Mouse (Mus musculus) embryonic facial prominence, embryonic 13.5 days (tissue): ENCODE data around the gene Fam210b. TPM values are rescaled to one million over a fixed set of nuclear protein-coding genes. Genes with fewer than 3 reads are reported as not detected.
A peak's percentile ranks its signal among the peaks of the same experiment; 100 is the strongest.

Source experiments
- ATAC-seq: fragments of 200-750 bp; cut with Nextera tagmentation; 2 replicates; pipeline ENCODE4 v1.8.0; 2017; ENCODE audit warnings: low read depth; ENCODE audit not compliant: insufficient number of reproducible peaks, insufficient read depth, low FRiP score, low TSS enrichment
- H3K27ac ChIP-seq: fragments of 300-500 bp; sonication (generic); 2 replicates; pipeline ENCODE4 v1.5.1; 2015; ENCODE audit warnings: moderate library complexity, mild to moderate bottlenecking, inconsistent platforms
- H3K27me3 ChIP-seq: fragments of 300-500 bp; sonication (generic); 2 replicates; pipeline ENCODE4 v1.6.1; 2015; ENCODE audit warnings: mild to moderate bottlenecking, inconsistent platforms
- H3K36me3 ChIP-seq: fragments of 300-500 bp; sonication (generic); 2 replicates; pipeline ENCODE4 v1.6.1; 2015; ENCODE audit warnings: mild to moderate bottlenecking, inconsistent platforms
- H3K4me1 ChIP-seq: fragments of 300-500 bp; sonication (generic); 2 replicates; pipeline ENCODE4 v1.6.1; 2015; ENCODE audit warnings: inconsistent platforms
- H3K4me2 ChIP-seq: fragments of 300-500 bp; sonication (generic); 2 replicates; pipeline ENCODE4 v1.6.1; 2015; ENCODE audit warnings: moderate library complexity, mild to moderate bottlenecking, inconsistent platforms
- H3K4me3 ChIP-seq: fragments of 300-500 bp; sonication (generic); 2 replicates; pipeline ENCODE4 v1.5.1; 2015; ENCODE audit warnings: mild to moderate bottlenecking, inconsistent platforms
- H3K9ac ChIP-seq: fragments of 300-500 bp; sonication (generic); 2 replicates; pipeline ENCODE4 v1.6.1; 2015; ENCODE audit warnings: mild to moderate bottlenecking, inconsistent platforms
- H3K9me3 ChIP-seq: fragments of 300-500 bp; sonication (generic); 2 replicates; pipeline ENCODE4 v1.6.1; 2016; ENCODE audit warnings: inconsistent platforms
- WGBS: fragments of 180-500 bp; shearing (Covaris S2); methylation state at CpG from one replicate; pipeline ENCODE4 v1.1.7; 2015; ENCODE audit warnings: mixed read lengths; 5-methylcytosine and 5-hydroxymethylcytosine counted together
- polyA plus RNA-seq: library from polyadenylated mRNA; unstranded; fragments of >200 nt; fragmentation: Nextera tagmentation; extraction: Ambion mirVana; gene quantifications from 2 replicates; pipeline ENCODE4 v1.2.1, GENCODE M21; 2015

Fam210b gene
- polyA plus RNA-seq, 1 experiment from 2014 or later = 21.8 TPM

DNA sequence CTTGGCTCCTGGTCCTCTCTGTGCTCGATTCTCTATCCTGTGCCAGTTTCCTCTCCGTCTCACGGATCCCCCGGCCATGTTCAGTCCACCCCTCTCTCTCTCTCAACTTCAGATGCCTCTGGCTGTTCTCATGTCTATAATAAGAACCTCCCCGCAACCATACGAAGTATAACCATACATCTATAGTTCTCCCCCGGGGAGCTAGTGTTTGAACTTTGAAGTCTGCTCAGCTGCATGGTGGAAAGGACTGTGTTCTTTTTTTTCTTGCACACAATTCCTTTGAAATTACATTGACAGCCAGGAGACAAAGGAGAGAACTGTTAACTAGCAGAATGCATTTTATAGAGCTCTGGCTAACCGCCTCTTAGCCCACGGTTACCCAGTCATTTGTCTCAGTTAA is 9.4 kb downstream of the Fam210b start:
- Histone ChIP-seq H3K9ac (no peak overlapping the region), H3K27me3 (no peaks in the 10 kb centered on the region), H3K4me3 (no peak overlapping the region), H3K36me3 (peaks cover 62% of the 10 kb centered on the region), H3K4me2 (no peak overlapping the region), H3K9me3 (no peaks in the 10 kb centered on the region), H3K4me1 (no peaks in the 10 kb centered on the region), H3K27ac (no peak overlapping the region)
- 54% methylated on average over 9 of the region's 9 CpGs for WGBS
- no peak for ATAC-seq

DNA sequence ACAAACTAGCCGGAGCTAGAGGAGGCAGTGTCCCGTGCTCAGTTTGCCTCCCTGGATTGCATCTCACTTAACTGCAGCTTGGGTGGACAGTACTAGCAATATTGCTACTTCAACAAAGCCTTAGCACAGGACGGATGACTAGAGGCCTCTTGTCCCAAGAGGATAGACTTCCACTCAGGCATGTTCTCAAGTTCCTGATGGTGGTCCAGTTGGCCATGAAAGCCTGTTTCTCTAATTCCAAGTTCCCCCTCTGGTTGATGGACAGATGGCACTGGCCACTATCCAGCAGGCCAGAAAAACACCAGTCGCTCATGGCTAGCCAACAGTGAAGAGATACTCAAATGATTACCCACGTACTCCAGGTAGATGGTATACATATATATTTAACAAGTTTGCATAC is 10.5 kb downstream of the Fam210b start:
- no peak overlapping the region for H3K9ac ChIP-seq
- peaks cover 73% of the 10 kb centered on the region for H3K36me3 ChIP-seq
- no peak overlapping the region for H3K4me3 ChIP-seq
- no peaks in the 10 kb centered on the region for H3K9me3 ChIP-seq
- peak overlapping the region; percentile 28; the same call in 1 of the 2 replicates for H3K27ac ChIP-seq
- WGBS = 85% methylated on average over 5 of the region's 5 CpGs
- ATAC-seq = no peak
- no peaks in the 10 kb centered on the region for H3K4me1 ChIP-seq
- H3K4me2 ChIP-seq = no peak overlapping the region
- no peaks in the 10 kb centered on the region for H3K27me3 ChIP-seq

DNA sequence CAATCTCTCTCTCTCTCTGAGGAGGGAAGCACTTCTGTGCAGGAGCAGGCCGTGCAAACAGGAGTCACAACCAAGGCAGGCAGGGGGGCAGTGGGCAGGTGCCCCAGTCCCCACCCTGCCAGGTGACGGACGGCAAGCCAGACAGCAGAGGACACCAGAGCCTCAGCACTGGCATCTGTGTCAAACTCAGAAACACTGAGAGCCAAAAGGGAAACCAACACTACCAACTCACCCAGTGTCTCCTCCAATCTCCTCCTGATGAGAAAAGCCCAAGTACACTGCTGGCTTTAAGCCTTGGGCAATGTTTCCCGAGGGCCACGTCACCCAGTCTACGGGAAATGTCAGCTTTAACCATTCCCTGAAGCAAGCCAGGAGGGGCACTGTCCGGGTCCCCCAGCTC is 17.8 kb downstream of the Fam210b start:
- H3K27me3 ChIP-seq = no peaks in the 10 kb centered on the region
- H3K9me3 ChIP-seq = no peaks in the 10 kb centered on the region
- peaks cover 15% of the 10 kb centered on the region for H3K4me1 ChIP-seq
- ATAC-seq = no peak
- no peak overlapping the region for H3K27ac ChIP-seq
- no peak overlapping the region for H3K4me3 ChIP-seq
- no peak overlapping the region for H3K4me2 ChIP-seq
- WGBS = 85% methylated on average over 7 of the region's 7 CpGs
- H3K9ac ChIP-seq = no peak overlapping the region
- H3K36me3 ChIP-seq = peaks cover 90% of the 10 kb centered on the region

GRCm38 (mm10) chr2:172370411-172371223 is 25.3 kb downstream of the Fam210b start, which contains the start of the genes Aurka and Cstf1:
Gene Aurka, minus strand, starts transcription at chr2:172370535.
Gene Cstf1, plus strand, starts transcription at chr2:172370681.
- H3K36me3 ChIP-seq = peaks cover 51% of the 10 kb centered on the region

GRCm38 (mm10) chr2:172371258-172371657 is 25.9 kb downstream of the Fam210b start:
- H3K27ac ChIP-seq = peak overlapping the region; percentile 89
- peaks cover 51% of the 10 kb centered on the region for H3K36me3 ChIP-seq
- peaks cover 42% of the 10 kb centered on the region for H3K4me1 ChIP-seq
- H3K27me3 ChIP-seq = no peaks in the 10 kb centered on the region
- peak overlapping the region; percentile 96 for H3K4me3 ChIP-seq
- H3K9me3 ChIP-seq = no peaks in the 10 kb centered on the region
- 0% methylated on average over 11 of the region's 11 CpGs for WGBS
- ATAC-seq = no peak
- H3K4me2 ChIP-seq = peak overlapping the region; percentile 80
- peak overlapping the region; percentile 98 for H3K9ac ChIP-seq

More at GRCm38 (mm10) chr2:172370411-172371223, 25.3 kb downstream of the Fam210b start, which contains the start of the genes Aurka and Cstf1:
- Histone ChIP-seq H3K9ac (peak within 1 kb of the TSS; percentile 98), H3K9me3 (no peaks in the 10 kb centered on the region), H3K27me3 (no peaks in the 10 kb centered on the region), H3K4me1 (peaks cover 42% of the 10 kb centered on the region), H3K27ac (peak within 1 kb of the TSS; percentile 89), H3K4me2 (peak within 1 kb of the TSS; percentile 80), H3K4me3 (peak within 1 kb of the TSS; percentile 96)
- WGBS = under 1% methylated on average over 66 of the region's 66 CpGs
- ATAC-seq = peak; percentile 96

DNA sequence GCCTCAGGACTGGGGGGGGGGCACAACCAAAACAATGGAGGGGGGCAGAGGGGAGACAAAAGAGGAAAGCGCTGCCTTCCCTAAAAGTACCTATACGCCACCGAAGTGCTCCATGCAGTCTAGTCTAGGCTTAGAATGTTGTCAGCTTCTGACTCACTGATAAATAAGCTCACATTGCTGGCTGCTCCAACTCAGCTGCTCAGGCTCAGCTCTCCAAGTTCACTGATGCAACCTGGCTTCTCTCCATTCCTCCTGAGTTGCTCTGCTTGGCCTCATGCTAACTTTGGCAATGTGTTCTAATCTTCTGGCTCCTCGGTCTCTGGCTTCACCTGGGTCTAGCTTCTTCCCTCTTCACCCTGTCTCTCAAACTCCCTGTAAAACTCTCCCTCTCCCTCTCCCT is 31.2 kb downstream of the Fam210b start:
- 89% methylated on average over 4 of the region's 4 CpGs for WGBS
- Histone ChIP-seq H3K9ac (no peak overlapping the region), H3K27ac (no peak overlapping the region), H3K4me3 (no peak overlapping the region), H3K27me3 (no peaks in the 10 kb centered on the region), H3K4me1 (peaks cover 9% of the 10 kb centered on the region), H3K4me2 (no peak overlapping the region), H3K36me3 (peaks cover 84% of the 10 kb centered on the region), H3K9me3 (no peaks in the 10 kb centered on the region)
- no peak for ATAC-seq

GRCm38 (mm10) chr2:172376999-172377515 is 31.7 kb downstream of the Fam210b start:
- Histone ChIP-seq H3K9ac (no peak overlapping the region), H3K27ac (no peak overlapping the region)
- 50% methylated on average over 5 of the region's 5 CpGs for WGBS

DNA sequence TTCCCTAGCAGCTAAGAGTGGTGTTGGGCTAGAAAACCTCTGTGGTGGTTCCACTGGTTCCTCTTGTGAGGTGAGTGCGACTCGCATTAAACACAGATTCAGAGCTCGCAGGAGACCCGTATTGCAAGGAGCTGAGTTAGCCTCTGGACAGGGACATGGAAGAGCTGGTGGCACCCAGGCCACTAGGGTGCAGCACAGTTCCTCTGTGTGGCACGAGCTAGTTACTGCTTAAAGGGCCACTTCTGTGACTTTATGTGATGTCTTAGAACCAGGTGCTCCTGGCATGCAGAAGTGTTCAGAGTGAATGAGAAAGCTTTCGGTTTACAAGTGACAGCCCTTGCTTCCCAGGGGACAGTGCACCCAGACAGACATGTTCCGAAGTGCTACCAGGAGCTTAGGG is 33.0 kb downstream of the Fam210b start:
- Histone ChIP-seq H3K36me3 (peaks cover 93% of the 10 kb centered on the region), H3K27me3 (no peaks in the 10 kb centered on the region), H3K4me1 (no peaks in the 10 kb centered on the region), H3K9ac (no peak overlapping the region), H3K9me3 (no peaks in the 10 kb centered on the region), H3K4me2 (no peak overlapping the region), H3K27ac (no peak overlapping the region), H3K4me3 (no peak overlapping the region)
- 65% methylated on average over 7 of the region's 7 CpGs for WGBS
- no peak for ATAC-seq

More at GRCm38 (mm10) chr2:172376999-172377515, 31.7 kb downstream of the Fam210b start:
- H3K4me2 ChIP-seq = no peak overlapping the region
- H3K4me3 ChIP-seq = no peak overlapping the region
- H3K4me1 ChIP-seq = peaks cover 4% of the 10 kb centered on the region; the same call in 1 of the 2 replicates
- H3K36me3 ChIP-seq = peaks cover 89% of the 10 kb centered on the region
- no peaks in the 10 kb centered on the region for H3K9me3 ChIP-seq
- ATAC-seq = no peak
- H3K27me3 ChIP-seq = no peaks in the 10 kb centered on the region

- ATAC-seq = no peak
- 95% methylated on average over 17 of the region's 17 CpGs for WGBS
- Histone ChIP-seq H3K9ac (no peak overlapping the region), H3K27me3 (no peaks in the 10 kb centered on the region), H3K36me3 (peaks cover 74% of the 10 kb centered on the region), H3K27ac (no peak overlapping the region), H3K9me3 (no peaks in the 10 kb centered on the region), H3K4me3 (no peak overlapping the region), H3K4me1 (no peaks in the 10 kb centered on the region), H3K4me2 (no peak overlapping the region)
These were observed 35.1 kb downstream of the Fam210b start for GRCm38 (mm10) chr2:172380513-172380912.

DNA sequence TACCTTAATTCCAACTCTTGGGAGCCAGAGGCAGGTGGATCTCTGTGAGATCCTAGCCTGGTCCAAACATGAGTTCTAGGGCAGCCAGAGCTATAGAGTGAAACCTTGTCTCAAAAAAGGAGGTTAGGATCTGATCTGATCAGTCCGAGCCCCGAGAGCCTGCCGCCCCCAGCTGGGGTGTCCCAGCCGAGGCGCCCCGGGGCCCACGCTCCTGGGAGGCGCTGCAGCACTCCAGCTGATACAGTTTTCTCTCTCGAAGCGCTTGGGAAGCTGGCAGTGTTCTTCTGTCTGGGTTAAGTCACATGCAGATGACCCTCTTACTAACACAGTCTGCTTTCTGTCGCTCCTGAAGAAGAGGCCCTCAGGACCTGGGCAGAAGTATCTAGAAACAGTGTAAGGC is 36.0 kb downstream of the Fam210b start:
- no peaks in the 10 kb centered on the region for H3K27me3 ChIP-seq
- ATAC-seq = no peak
- H3K4me3 ChIP-seq = no peak overlapping the region
- no peak overlapping the region for H3K4me2 ChIP-seq
- H3K9ac ChIP-seq = no peak overlapping the region
- no peaks in the 10 kb centered on the region for H3K4me1 ChIP-seq
- no peaks in the 10 kb centered on the region for H3K9me3 ChIP-seq
- H3K36me3 ChIP-seq = peaks cover 66% of the 10 kb centered on the region
- 91% methylated on average over 11 of the region's 11 CpGs for WGBS
- no peak overlapping the region for H3K27ac ChIP-seq

- Histone ChIP-seq H3K9me3 (no peaks in the 10 kb centered on the region), H3K36me3 (peaks cover 61% of the 10 kb centered on the region), H3K4me3 (no peak overlapping the region), H3K4me2 (no peak overlapping the region), H3K9ac (no peak overlapping the region), H3K27me3 (no peaks in the 10 kb centered on the region), H3K4me1 (no peaks in the 10 kb centered on the region), H3K27ac (no peak overlapping the region)
- WGBS = 87% methylated on average over 12 of the region's 12 CpGs
- no peak for ATAC-seq
These were observed 36.5 kb downstream of the Fam210b start for GRCm38 (mm10) chr2:172381898-172382297.

GRCm38 (mm10) chr2:172384715-172385114 is 39.4 kb downstream of the Fam210b start:
- Histone ChIP-seq H3K4me1 (no peaks in the 10 kb centered on the region), H3K27me3 (no peaks in the 10 kb centered on the region), H3K4me3 (no peak overlapping the region), H3K27ac (no peak overlapping the region), H3K36me3 (peaks cover 37% of the 10 kb centered on the region), H3K4me2 (no peak overlapping the region), H3K9me3 (no peaks in the 10 kb centered on the region), H3K9ac (no peak overlapping the region)
- 94% methylated on average over 3 of the region's 3 CpGs for WGBS
- no peak for ATAC-seq
